Mouse (Mus musculus): ENCODE data around the gene AU021092.

The AU021092 gene

DNA sequence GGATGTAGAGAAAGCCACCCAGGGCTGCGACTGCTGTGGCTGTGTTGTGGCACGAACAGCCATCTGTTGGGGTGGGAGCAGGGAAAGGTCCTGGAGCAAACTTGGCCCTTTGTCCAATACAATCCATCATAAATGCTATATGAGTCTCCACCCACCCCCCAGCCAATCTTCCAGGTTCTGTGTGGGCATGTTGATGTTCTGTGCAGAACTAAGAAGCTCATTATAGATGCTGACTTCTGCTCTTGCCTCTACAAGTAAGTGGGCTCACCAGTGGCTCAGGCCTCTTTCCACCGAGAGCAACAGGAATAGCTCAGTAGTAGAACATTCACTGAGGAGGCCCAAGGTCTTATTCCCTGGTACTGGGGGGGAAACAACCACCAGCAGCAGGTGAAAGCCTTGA, 9.9 kb downstream of the AU021092 start:
- no peak for DNase-seq (ENCODE audit: low spot score)

DNA sequence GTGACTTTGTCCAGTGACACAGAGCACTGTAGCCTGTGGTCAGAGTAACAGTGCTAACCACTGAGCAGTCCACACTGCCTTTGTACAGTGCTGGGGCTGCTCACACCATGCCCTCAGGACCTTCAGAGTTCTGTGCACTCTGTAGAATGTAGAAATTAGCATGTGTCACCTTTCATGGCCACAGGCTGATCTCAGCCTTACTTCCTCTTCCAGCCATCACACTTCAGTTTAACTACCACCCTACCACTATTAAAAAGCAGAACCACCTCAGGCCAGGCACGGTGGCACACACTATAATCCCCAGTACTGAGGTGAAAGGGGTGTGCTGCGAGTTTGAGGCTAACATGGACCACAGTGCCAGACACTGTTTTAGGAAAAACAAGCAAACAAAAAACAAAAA, 11.7 kb downstream of the AU021092 start:
- no peak for DNase-seq (ENCODE audit: low spot score)

GRCm38 (mm10) chr16:5206051-5206450, 16.0 kb downstream of the AU021092 start:
- no peak for DNase-seq (ENCODE audit: low spot score)

DNA sequence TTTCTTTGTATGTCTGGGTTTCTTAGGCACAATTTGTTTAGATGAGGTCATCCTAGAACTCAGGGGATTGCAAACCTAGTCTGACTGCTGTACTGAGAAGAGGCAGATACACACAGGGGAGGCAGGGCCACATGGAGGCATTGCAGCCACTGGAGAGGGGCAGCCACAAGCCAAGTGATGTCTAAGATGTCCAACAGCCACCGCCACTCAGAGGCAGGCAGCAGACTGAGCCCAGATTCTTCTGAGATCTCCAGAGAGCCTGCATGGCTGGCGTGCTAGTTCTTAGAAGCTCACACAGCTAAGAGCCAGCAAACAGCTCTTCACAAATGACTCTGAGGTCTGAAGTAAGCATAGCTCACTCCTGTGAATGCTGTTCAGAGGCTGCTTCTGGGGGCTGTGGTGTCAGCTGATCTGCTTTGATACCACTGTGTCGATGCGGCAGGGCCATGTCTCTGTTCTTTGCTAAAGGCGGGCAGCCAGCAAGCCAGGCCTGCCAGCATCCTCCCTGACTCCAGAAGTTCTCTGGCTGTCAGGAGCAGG, 16.6 kb downstream of the AU021092 start:
- no peak for DNase-seq (ENCODE audit: low spot score)

GRCm38 (mm10) chr16:5203668-5204433, 18.2 kb downstream of the AU021092 start, which contains the start of gene Nagpa:
Gene Nagpa, minus strand, starts transcription at chr16:5204012.
- peak; percentile 48 for DNase-seq (ENCODE audit: low spot score)

- no peak for DNase-seq (ENCODE audit: low spot score)
Measured at GRCm38 (mm10) chr16:5203200-5203599, 18.9 kb downstream of the AU021092 start.

- DNase-seq (ENCODE audit: low spot score) = no peak
Measured at GRCm38 (mm10) chr16:5202681-5203080, 19.4 kb downstream of the AU021092 start.

GRCm38 (mm10) chr16:5195080-5195479, 27.0 kb downstream of the AU021092 start:
- DNase-seq (ENCODE audit: low spot score) = no peak

DNA sequence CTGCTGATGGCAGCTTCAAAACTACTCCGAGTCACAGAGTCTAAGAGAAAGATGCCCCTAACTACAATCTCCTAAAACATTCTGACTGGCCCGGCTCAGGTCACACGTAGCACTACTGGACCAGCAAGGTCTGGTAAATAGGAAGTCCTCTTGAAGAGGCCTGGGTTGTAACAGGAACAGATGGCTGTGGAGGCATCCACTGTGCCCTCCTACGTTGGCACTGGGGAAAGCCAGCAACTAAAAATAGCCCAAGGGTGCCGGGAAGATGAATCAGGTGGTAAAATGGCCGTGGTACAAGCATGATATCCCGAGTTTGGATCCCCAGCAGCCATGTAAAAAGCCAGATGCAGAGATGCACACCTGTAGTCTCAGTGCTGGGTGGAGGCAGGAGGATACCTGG, 35.9 kb downstream of the AU021092 start:
- DNase-seq (ENCODE audit: low spot score) = no peak

- DNase-seq (ENCODE audit: low spot score) = no peak
Measured at GRCm38 (mm10) chr16:5185691-5186090, 36.4 kb downstream of the AU021092 start.

GRCm38 (mm10) chr16:5184956-5185355, 37.1 kb downstream of the AU021092 start:
- no peak for DNase-seq (ENCODE audit: low spot score)

GRCm38 (mm10) chr16:5184101-5184500, 38.0 kb downstream of the AU021092 start:
- DNase-seq (ENCODE audit: low spot score) = no peak

DNA sequence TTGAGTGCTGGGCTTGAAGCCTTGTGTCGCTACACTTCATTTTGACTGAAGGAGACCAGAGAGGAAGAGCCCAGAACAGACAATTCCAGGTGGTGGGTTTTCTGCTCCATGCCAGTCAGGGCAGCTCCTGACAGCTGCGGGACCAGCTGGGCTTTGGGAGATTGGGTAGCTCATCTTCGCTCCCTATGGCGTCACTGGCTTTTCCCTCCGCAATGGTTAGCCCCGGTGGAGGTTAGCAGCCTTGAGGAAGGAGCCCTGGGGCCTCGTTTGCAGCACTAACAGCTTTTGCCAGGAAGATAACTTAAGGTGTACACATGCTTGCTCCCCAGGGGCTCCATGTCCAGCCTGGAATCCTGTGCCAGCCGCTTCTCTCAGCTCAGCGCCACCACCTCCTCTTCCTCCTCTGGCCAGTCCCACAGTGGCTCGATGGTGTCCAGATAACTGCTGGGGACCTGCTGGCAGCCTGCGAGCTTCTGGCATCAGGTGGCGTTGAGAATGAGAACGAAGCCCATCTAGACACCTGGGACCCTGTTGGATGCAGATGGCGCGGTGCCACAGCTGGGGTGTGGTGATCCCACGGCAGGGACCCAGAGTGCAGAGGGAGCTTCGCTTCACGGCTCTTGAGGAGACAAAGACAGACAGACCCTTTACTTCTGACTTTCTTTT, 38.7 kb downstream of the AU021092 start:
- no peak for DNase-seq (ENCODE audit: low spot score)

- DNase-seq (ENCODE audit: low spot score) = no peak
Measured at GRCm38 (mm10) chr16:5172636-5173035, 49.5 kb downstream of the AU021092 start.

- no peak for DNase-seq (ENCODE audit: low spot score)
Measured at GRCm38 (mm10) chr16:5168829-5169228, 53.3 kb downstream of the AU021092 start.

DNA sequence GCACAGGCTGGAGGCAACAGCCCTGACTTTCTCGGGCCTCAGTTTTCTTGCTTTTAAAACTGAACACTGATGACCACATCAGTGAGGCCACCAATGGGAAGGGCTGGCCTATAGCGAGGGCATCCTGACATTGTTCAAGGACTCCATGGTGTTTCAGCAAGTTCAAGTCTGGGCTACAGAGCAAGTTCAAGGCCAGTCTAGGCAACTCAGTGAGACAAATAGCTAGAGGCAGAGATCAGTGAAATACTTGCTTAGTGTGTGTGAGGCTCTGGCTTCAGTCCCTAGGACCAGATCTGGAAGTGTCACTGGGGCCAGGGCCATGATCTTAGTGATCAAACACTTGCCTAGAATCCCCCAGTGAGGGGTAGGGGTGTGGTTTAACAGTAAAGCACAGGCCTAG, 54.1 kb downstream of the AU021092 start:
- no peak for DNase-seq (ENCODE audit: low spot score)

- DNase-seq (ENCODE audit: low spot score) = no peak
Measured at GRCm38 (mm10) chr16:5164327-5164726, 57.8 kb downstream of the AU021092 start.

All from ovary, postnatal 10 days (tissue).